Mouse (Mus musculus): ENCODE data around the gene B4galt5. TPM values are rescaled to one million over a fixed set of nuclear protein-coding genes. Genes with fewer than 3 reads are reported as not detected.

B4galt5 gene
- total RNA-seq, 2 experiments from 2014 or later, result 10.0 to 13.5 TPM

- intact Hi-C loops (cut with DNase I), result no loop called here
- no peak for DNase-seq
Observed at GRCm38 (mm10) chr2:167262433-167262832, 86.5 kb downstream of the B4galt5 start.

GRCm38 (mm10) chr2:167261106-167261505 is 87.9 kb downstream of the B4galt5 start:
- intact Hi-C loops (cut with DNase I), result no loop called here
- peak in 1 of 2 experiments; percentile 15 for DNase-seq

- no peak for DNase-seq
- intact Hi-C loops (cut with DNase I), result no loop called here
Observed at GRCm38 (mm10) chr2:167257790-167258189, 91.2 kb downstream of the B4galt5 start.

GRCm38 (mm10) chr2:167254808-167255207 is 94.2 kb downstream of the B4galt5 start:
- no peak for DNase-seq
- intact Hi-C loops (cut with DNase I), result no loop called here

- intact Hi-C loops (cut with DNase I), result no loop called here
Observed at GRCm38 (mm10) chr2:167254185-167254584, 94.8 kb downstream of the B4galt5 start.

GRCm38 (mm10) chr2:167253476-167253875 is 95.5 kb downstream of the B4galt5 start:
- intact Hi-C loops (cut with DNase I), result no loop called here

More at GRCm38 (mm10) chr2:167254185-167254584, 94.8 kb downstream of the B4galt5 start:
- DNase-seq, result peak; percentile 64 to 68

GRCm38 (mm10) chr2:167252057-167252687 is 96.8 kb downstream of the B4galt5 start:
- intact Hi-C loops (cut with DNase I), result no loop called here
- DNase-seq, result peak in 1 of 2 experiments; percentile 50

More at GRCm38 (mm10) chr2:167253476-167253875, 95.5 kb downstream of the B4galt5 start:
- no peak for DNase-seq

- intact Hi-C loops (cut with DNase I), result no loop called here
- no peak for DNase-seq
Observed at GRCm38 (mm10) chr2:167250736-167251337, 98.1 kb downstream of the B4galt5 start.

GRCm38 (mm10) chr2:167250003-167250735 is 98.8 kb downstream of the B4galt5 start:
- intact Hi-C loops (cut with DNase I), result no loop called here
- no peak for DNase-seq

GRCm38 (mm10) chr2:167249591-167249990 is 99.4 kb downstream of the B4galt5 start:
- DNase-seq, result no peak
- intact Hi-C loops (cut with DNase I), result no loop called here

Other genes starting within 250 kb of the B4galt5 start
- 10 to 100 TPM; 39.2 to 51.7 TPM for gene Kcnb1, start 159.0 kb downstream of the B4galt5 start, total RNA-seq (2021)
- 10 to 100 TPM; 19.5 to 22.2 TPM for gene Ptgis, start 108.6 kb downstream of the B4galt5 start, total RNA-seq (2021)
- 10 to 100 TPM; 24.7 to 27.9 TPM for gene Slc9a8, start 72.5 kb upstream of the B4galt5 start, total RNA-seq (2021)
- gene Rnf114, start 143.5 kb upstream of the B4galt5 start, total RNA-seq (2021), result 10 to 100 TPM; 68.2 to 70.1 TPM
- 10 to 100 TPM; 13.6 to 14.6 TPM for gene Spata2, start 143.7 kb upstream of the B4galt5 start, total RNA-seq (2021)
- 1 to 10 TPM; 1.5 to 2.0 TPM for gene Snai1, start 189.0 kb upstream of the B4galt5 start, total RNA-seq (2021)